Mouse (Mus musculus) intestine, postnatal 0 days (tissue): ENCODE measurements at regions not wholly inside any gene's neighbourhood (a gene's known extent, or its start where the extent isn't known, plus 50 kb on each side); places are given as distances from the start of the nearest gene placed in this dataset.

Source experiments
- ATAC-seq: fragments of 200-750 bp; cut with Nextera tagmentation; 2 replicates; pipeline ENCODE4 v1.8.0; 2017; ENCODE audit warnings: mild to moderate bottlenecking, moderate TSS enrichment, moderate library complexity
- H3K27ac ChIP-seq: fragments of 300-500 bp; sonication (generic); 2 replicates; pipeline ENCODE4 v1.5.1; 2014; ENCODE audit warnings: mild to moderate bottlenecking, low read depth, low read length, moderate library complexity
- H3K27me3 ChIP-seq: fragments of 300-500 bp; sonication (generic); replicated peaks from 2 replicates; pipeline ENCODE4 v1.6.1; 2014; ENCODE audit warnings: low read length, mixed read lengths; ENCODE audit not compliant: control insufficient read depth, insufficient read depth
- H3K36me3 ChIP-seq: fragments of 300-500 bp; sonication (generic); 2 replicates; pipeline ENCODE4 v1.6.1; 2014; ENCODE audit warnings: mild to moderate bottlenecking, moderate library complexity; ENCODE audit not compliant: control insufficient read depth, insufficient read depth
- H3K4me1 ChIP-seq: fragments of 300-500 bp; sonication (generic); replicated peaks from 2 replicates; pipeline ENCODE4 v1.6.1; 2014; ENCODE audit warnings: antibody characterized with exemption, low read length, mixed read lengths; ENCODE audit not compliant: control insufficient read depth, insufficient read depth
- H3K4me2 ChIP-seq: fragments of 300-500 bp; sonication (generic); replicated peaks from 2 replicates; pipeline ENCODE4 v1.6.1; 2014; ENCODE audit warnings: low read depth, mild to moderate bottlenecking, moderate library complexity
- H3K4me3 ChIP-seq: fragments of 300-500 bp; sonication (generic); 2 replicates; pipeline ENCODE4 v1.5.1; 2014; ENCODE audit warnings: low read depth, low read length
- H3K9ac ChIP-seq: fragments of 300-500 bp; sonication (generic); 2 replicates; pipeline ENCODE4 v1.6.1; 2014; ENCODE audit warnings: mild to moderate bottlenecking, low read depth, low read length
- H3K9me3 ChIP-seq: fragments of 300-500 bp; sonication (generic); 2 replicates; pipeline ENCODE4 v1.6.1; 2016; ENCODE audit warnings: mixed run types; ENCODE audit not compliant: control insufficient read depth
- CTCF ChIP-seq: sonication (generic); IDR thresholded peaks from 2 replicates; pipeline ENCODE4 v1.5.1; 2016; ENCODE audit warnings: low read depth, mild to moderate bottlenecking, control low read depth, antibody characterized with exemption, moderate library complexity
- WGBS: fragments of 180-500 bp; shearing (Covaris S2); extraction: QIAGEN DNeasy Blood & Tissue Kit; methylation state at CpG from one replicate; pipeline ENCODE4 v1.1.7; 2014; 5-methylcytosine and 5-hydroxymethylcytosine counted together

DNA sequence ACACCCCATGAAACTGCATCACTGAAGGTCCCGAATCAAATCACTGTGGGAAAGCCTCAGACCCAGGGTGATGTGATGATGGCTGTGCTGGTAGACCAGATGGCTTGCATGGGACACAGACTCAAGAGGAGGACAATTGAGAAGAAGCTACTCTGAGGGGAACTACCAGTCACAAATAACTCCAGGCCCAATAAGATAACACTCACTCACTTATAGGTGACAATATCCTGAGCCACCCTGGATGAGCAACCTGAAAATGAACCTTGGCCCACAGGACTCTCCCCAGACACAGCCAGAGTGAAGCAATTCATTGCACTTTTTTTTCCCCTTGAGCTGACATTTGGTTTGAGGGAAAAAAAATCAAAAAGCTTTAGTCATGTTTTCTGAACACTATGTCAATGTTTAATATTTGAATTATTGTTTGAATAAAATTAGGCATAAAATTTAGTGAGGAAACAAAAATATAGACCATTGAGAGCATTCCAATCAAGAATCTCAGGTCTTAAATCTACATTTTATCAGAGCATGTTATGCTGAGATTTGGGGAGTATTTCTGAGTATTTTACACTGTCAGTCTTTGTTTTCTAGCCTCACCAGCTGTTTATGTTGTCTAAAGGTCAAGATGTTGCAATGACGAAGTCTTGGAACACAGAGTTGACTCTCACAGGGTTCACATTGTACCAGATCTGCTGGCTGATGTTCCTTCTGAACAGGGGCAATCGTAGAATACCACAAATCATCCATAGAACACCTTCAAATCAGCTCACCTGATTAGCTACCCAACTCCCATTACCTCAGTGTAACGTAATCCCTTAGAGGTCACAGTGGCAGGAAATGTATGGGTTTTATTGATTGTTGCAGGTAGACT is 67.9 kb upstream of the Gm6993 start:
- no peak overlapping the region for H3K9ac ChIP-seq
- no peaks in the 10 kb centered on the region for H3K36me3 ChIP-seq
- no peaks in the 10 kb centered on the region for H3K27me3 ChIP-seq
- no peak overlapping the region for H3K4me3 ChIP-seq
- H3K4me1 ChIP-seq, result no peaks in the 10 kb centered on the region
- 57% methylated on average over 4 of the region's 4 CpGs for WGBS
- no peak overlapping the region for H3K4me2 ChIP-seq
- H3K9me3 ChIP-seq, result no peaks in the 10 kb centered on the region
- peak; percentile 72 for ATAC-seq
- H3K27ac ChIP-seq, result no peak overlapping the region
- TF ChIP-seq CTCF, result no peak

GRCm38 (mm10) chr12:31173512-31173911 is 67.1 kb upstream of the Gm6993 start:
- H3K27me3 ChIP-seq, result no peaks in the 10 kb centered on the region
- no peaks in the 10 kb centered on the region for H3K36me3 ChIP-seq
- no peak overlapping the region for H3K4me2 ChIP-seq
- H3K4me1 ChIP-seq, result no peaks in the 10 kb centered on the region
- no peak overlapping the region for H3K27ac ChIP-seq
- 94% methylated on average over 5 of the region's 5 CpGs for WGBS
- TF ChIP-seq CTCF, result no peak
- no peak overlapping the region for H3K4me3 ChIP-seq
- no peak overlapping the region for H3K9ac ChIP-seq
- no peak for ATAC-seq
- no peaks in the 10 kb centered on the region for H3K9me3 ChIP-seq

DNA sequence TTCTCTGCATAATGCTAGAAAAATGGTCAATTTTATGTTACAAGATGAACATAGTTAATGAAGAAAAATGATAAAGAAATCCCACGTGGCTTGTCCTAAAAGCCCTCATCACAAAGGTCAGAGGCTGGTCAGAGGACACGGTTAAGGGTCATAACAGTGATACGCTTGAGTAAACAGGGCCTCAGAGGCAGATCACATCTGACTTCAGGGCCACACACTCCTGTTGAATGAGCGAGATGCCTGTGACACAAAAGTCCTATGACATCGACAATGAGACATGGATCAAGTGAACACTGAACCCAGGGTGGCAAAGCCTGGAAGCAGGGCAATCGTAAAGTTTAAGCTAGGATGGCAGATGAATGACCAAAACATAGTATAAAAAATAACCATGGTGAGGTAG is 61.0 kb upstream of the Gm6993 start:
- no peak for ATAC-seq
- 49% methylated on average over 6 of the region's 6 CpGs for WGBS

GRCm38 (mm10) chr12:31183632-31184031 is 56.9 kb upstream of the Gm6993 start:
- no peak overlapping the region for H3K27ac ChIP-seq
- no peak for ATAC-seq
- WGBS, result 66% methylated on average over 4 of the region's 4 CpGs
- no peak overlapping the region for H3K4me2 ChIP-seq
- no peaks in the 10 kb centered on the region for H3K36me3 ChIP-seq
- no peak overlapping the region for H3K4me3 ChIP-seq
- TF ChIP-seq CTCF, result no peak
- H3K9ac ChIP-seq, result no peak overlapping the region
- no peaks in the 10 kb centered on the region for H3K9me3 ChIP-seq
- H3K4me1 ChIP-seq, result no peaks in the 10 kb centered on the region
- H3K27me3 ChIP-seq, result no peaks in the 10 kb centered on the region

More for the DNA sequence above, 61.0 kb upstream of the Gm6993 start:
- Histone ChIP-seq H3K27me3 (no peaks in the 10 kb centered on the region), H3K4me3 (no peak overlapping the region), H3K4me2 (no peak overlapping the region), H3K4me1 (no peaks in the 10 kb centered on the region), H3K9ac (no peak overlapping the region), H3K9me3 (no peaks in the 10 kb centered on the region), H3K27ac (no peak overlapping the region), H3K36me3 (no peaks in the 10 kb centered on the region)
- no peak for TF ChIP-seq CTCF

DNA sequence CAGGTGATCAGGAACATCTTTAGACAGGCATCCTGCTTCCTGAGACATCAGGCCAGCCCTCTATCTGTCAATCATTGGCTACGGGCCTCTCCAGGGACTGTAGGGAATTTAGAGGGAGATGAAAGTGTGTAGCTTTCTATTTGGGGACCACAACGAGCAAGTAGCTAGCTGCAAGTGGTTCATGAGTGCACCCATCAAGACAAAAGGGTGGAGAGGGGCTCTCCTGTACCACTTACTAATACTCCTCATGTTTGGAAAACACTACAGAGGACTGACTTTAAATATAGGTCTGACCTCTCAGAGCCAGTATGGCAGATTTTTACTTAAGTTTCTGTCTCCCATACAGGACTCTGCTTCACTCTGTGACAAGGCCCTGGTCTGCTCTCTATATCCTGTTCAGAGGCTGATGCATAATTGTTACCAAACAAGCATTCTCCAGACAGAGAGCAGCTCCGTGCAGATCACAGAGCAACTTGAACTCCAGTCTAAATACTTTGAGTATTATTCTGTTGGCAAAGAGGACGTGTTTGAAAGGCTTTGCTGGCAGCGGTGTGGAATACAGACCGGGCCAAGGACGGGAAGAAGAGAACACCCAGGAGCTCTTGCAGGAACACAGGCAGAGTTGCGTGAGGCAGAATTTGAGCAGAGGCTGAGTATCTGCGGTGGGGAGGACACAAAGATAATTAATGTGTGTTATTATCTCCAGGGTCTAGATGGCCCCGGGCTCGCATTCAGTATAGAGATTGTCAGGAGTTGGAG is 56.2 kb upstream of the Gm6993 start:
- no peak overlapping the region for H3K4me3 ChIP-seq
- peak overlapping the region; percentile 51 for H3K27ac ChIP-seq
- H3K36me3 ChIP-seq, result no peaks in the 10 kb centered on the region
- ATAC-seq, result no peak
- WGBS, result 49% methylated on average over 11 of the region's 11 CpGs
- TF ChIP-seq CTCF, result no peak
- H3K4me1 ChIP-seq, result no peaks in the 10 kb centered on the region
- H3K9ac ChIP-seq, result no peak overlapping the region
- no peaks in the 10 kb centered on the region for H3K9me3 ChIP-seq
- H3K27me3 ChIP-seq, result no peaks in the 10 kb centered on the region
- H3K4me2 ChIP-seq, result no peak overlapping the region

GRCm38 (mm10) chr12:31185177-31185932 is 55.2 kb upstream of the Gm6993 start:
- Histone ChIP-seq H3K9ac (no peak overlapping the region), H3K4me2 (no peak overlapping the region), H3K27ac (0 out of 2 replicates have a peak overlapping the region, but pooled peaks have one; percentile 23), H3K27me3 (no peaks in the 10 kb centered on the region), H3K4me1 (no peaks in the 10 kb centered on the region), H3K36me3 (no peaks in the 10 kb centered on the region), H3K4me3 (no peak overlapping the region), H3K9me3 (no peaks in the 10 kb centered on the region)
- 0 out of 2 replicates have a peak, but pooled peaks have one; percentile 22 for ATAC-seq
- 40% methylated on average over 9 of the region's 9 CpGs for WGBS
- TF ChIP-seq CTCF, result no peak
